Mouse (Mus musculus) CH12.LX (cell line): ENCODE data around the gene Erf. TPM values are rescaled to one million over a fixed set of nuclear protein-coding genes. Genes with fewer than 3 reads are reported as not detected.
A peak's percentile ranks its signal among the peaks of the same experiment; 100 is the strongest.

Source experiments
- DNase-seq: peaks from one replicate; pipeline ENCODE4 v3.0.0-alpha.2; 2013; ENCODE audit errors: extremely low read depth
- H3K27ac ChIP-seq: 2 replicates; pipeline ENCODE4 v1.5.1; 2012; ENCODE audit warnings: low read depth, mild to moderate bottlenecking, control low read depth, moderate library complexity; ENCODE audit not compliant: insufficient read depth
- H3K27me3 ChIP-seq: replicated peaks from 2 replicates; pipeline ENCODE3; 2012; ENCODE audit warnings: inconsistent platforms
- H3K36me3 ChIP-seq, 2 experiments: replicated peaks in 1 of 2; 2 replicates each; pipeline versions ENCODE3 to v1.6.1; 2012; ENCODE audit warnings: inconsistent platforms in 1 of 2, low read length in 1 of 2, mild to moderate bottlenecking in 1 of 2, mixed read lengths in 1 of 2, moderate library complexity in 1 of 2; ENCODE audit not compliant: control insufficient read depth in 1 of 2, insufficient read depth in 1 of 2
- H3K4me1 ChIP-seq, 2 experiments: 2 replicates each; pipeline ENCODE4 v1.6.1; 2012; ENCODE audit warnings: inconsistent platforms in 1 of 2, moderate library complexity in 1 of 2; ENCODE audit not compliant: insufficient read depth in 2 of 2, control insufficient read depth in 1 of 2
- H3K4me2 ChIP-seq: 2 replicates; pipeline ENCODE4 v1.6.1; 2012; ENCODE audit warnings: low read depth, mild to moderate bottlenecking, control low read depth; ENCODE audit not compliant: poor library complexity, insufficient read depth, severe bottlenecking
- H3K4me3 ChIP-seq, 3 experiments: fragments of 150-350 bp in 1 of 3; sonication (generic) in 1 of 3; replicated peaks in 1 of 3; 2 replicates each; pipeline versions ENCODE3 to v1.5.1; 2011 to 2012; ENCODE audit warnings: low read depth in 2 of 3, low read length in 2 of 3, mild to moderate bottlenecking in 2 of 3, moderate library complexity in 2 of 3, control low read depth in 1 of 3, improper control_type of control experiment in 1 of 3, inconsistent platforms in 1 of 3, mixed read lengths in 1 of 3; ENCODE audit not compliant: poor library complexity in 1 of 3
- H3K79me2 ChIP-seq: replicated peaks from 2 replicates; pipeline ENCODE4 v1.6.1; 2012; ENCODE audit warnings: mild to moderate bottlenecking, moderate library complexity; ENCODE audit not compliant: control insufficient read depth, poor library complexity, insufficient read depth, severe bottlenecking; ENCODE audit errors: extremely low read depth
- H3K9ac ChIP-seq: 2 replicates; pipeline ENCODE4 v1.6.1; 2012; ENCODE audit warnings: low read depth, mild to moderate bottlenecking, control low read depth, moderate library complexity; ENCODE audit not compliant: insufficient read depth
- H3K9me3 ChIP-seq: replicated peaks from 2 replicates; pipeline ENCODE3; 2012; ENCODE audit warnings: low read length, inconsistent platforms, mixed read lengths
- BHLHE40 ChIP-seq: IDR thresholded peaks from 2 replicates; pipeline ENCODE4 v1.6.1; 2011; ENCODE audit warnings: mild to moderate bottlenecking, low read depth, low read length, improper control_type of control experiment
- CHD1 ChIP-seq: IDR thresholded peaks from 2 replicates; pipeline ENCODE4 v1.6.1; 2012; ENCODE audit warnings: low read depth, low read length, improper control_type of control experiment, inconsistent platforms
- CHD2 ChIP-seq: IDR thresholded peaks from 2 replicates; pipeline ENCODE4 v1.6.1; 2011; ENCODE audit warnings: low read length, improper control_type of control experiment
- CTCF ChIP-seq, 2 experiments: IDR thresholded peaks in 1 of 2; conservative IDR thresholded peaks in 1 of 2; 2 replicates each; pipeline ENCODE4 v1.5.1; 2011 to 2012; ENCODE audit warnings: low read depth in 2 of 2, low read length in 2 of 2, improper control_type of control experiment in 1 of 2, inconsistent platforms in 1 of 2, mild to moderate bottlenecking in 1 of 2, moderate library complexity in 1 of 2
- E2F4 ChIP-seq: IDR thresholded peaks from 2 replicates; pipeline ENCODE4 v1.6.1; 2011; ENCODE audit warnings: low read depth, low read length, improper control_type of control experiment; ENCODE audit not compliant: insufficient replicate concordance
- EP300 ChIP-seq: IDR thresholded peaks from 2 replicates; pipeline ENCODE4 v1.6.1; 2011; ENCODE audit warnings: low read length, improper control_type of control experiment
- ETS1 ChIP-seq: conservative IDR thresholded peaks from 2 replicates; pipeline ENCODE4 v1.6.1; 2012; ENCODE audit warnings: low read depth, mild to moderate bottlenecking, inconsistent platforms, low read length, improper control_type of control experiment, moderate library complexity
- GABPA ChIP-seq: IDR thresholded peaks from 2 replicates; pipeline ENCODE4 v1.6.1; 2012; ENCODE audit warnings: low read depth, low read length, improper control_type of control experiment, inconsistent platforms; ENCODE audit not compliant: insufficient replicate concordance
- JUN ChIP-seq: IDR thresholded peaks from 2 replicates; pipeline ENCODE4 v1.6.1; 2011; ENCODE audit warnings: low read depth, mild to moderate bottlenecking, low read length, improper control_type of control experiment, moderate library complexity; ENCODE audit not compliant: insufficient read depth
- KAT2A ChIP-seq: IDR thresholded peaks from 2 replicates; pipeline ENCODE4 v1.6.1; 2012; ENCODE audit warnings: low read length, improper control_type of control experiment, inconsistent platforms; ENCODE audit not compliant: insufficient replicate concordance
- MAX ChIP-seq: IDR thresholded peaks from 2 replicates; pipeline ENCODE4 v1.6.1; 2011; ENCODE audit warnings: low read length, improper control_type of control experiment
- MAZ ChIP-seq: IDR thresholded peaks from 2 replicates; pipeline ENCODE4 v1.6.1; 2012; ENCODE audit warnings: low read depth, mild to moderate bottlenecking, inconsistent platforms, low read length, improper control_type of control experiment, moderate library complexity
- MEF2A ChIP-seq: IDR thresholded peaks from 2 replicates; pipeline ENCODE4 v1.6.1; 2014; ENCODE audit warnings: low read depth, mild to moderate bottlenecking, inconsistent platforms, low read length, improper control_type of control experiment, borderline replicate concordance
- MXI1 ChIP-seq: IDR thresholded peaks from 2 replicates; pipeline ENCODE4 v1.6.1; 2011; ENCODE audit warnings: mild to moderate bottlenecking, low read depth, low read length, improper control_type of control experiment
- NELFE ChIP-seq: IDR thresholded peaks from 2 replicates; pipeline ENCODE4 v1.6.1; 2011; ENCODE audit warnings: low read depth, low read length, improper control_type of control experiment
- NRF1 ChIP-seq: IDR thresholded peaks from 2 replicates; pipeline ENCODE4 v1.6.1; 2014; ENCODE audit warnings: low read depth, mild to moderate bottlenecking, inconsistent platforms, low read length, improper control_type of control experiment, moderate library complexity
- PAX5 ChIP-seq: IDR thresholded peaks from 2 replicates; pipeline ENCODE4 v1.6.1; 2012; ENCODE audit warnings: low read length, inconsistent platforms, mixed read lengths
- POLR2AphosphoS2 ChIP-seq: IDR thresholded peaks from 2 replicates; pipeline ENCODE4 v1.6.1; 2011; ENCODE audit warnings: low read depth, low read length, improper control_type of control experiment
- RCOR1 ChIP-seq: conservative IDR thresholded peaks from 2 replicates; pipeline ENCODE4 v1.6.1; 2012; ENCODE audit warnings: low read depth, mild to moderate bottlenecking, inconsistent platforms, low read length, improper control_type of control experiment
- SIN3A ChIP-seq: IDR thresholded peaks from 2 replicates; pipeline ENCODE4 v1.6.1; 2012; ENCODE audit warnings: low read length, improper control_type of control experiment, inconsistent platforms
- SMC3 ChIP-seq: IDR thresholded peaks from 2 replicates; pipeline ENCODE4 v1.6.1; 2011; ENCODE audit warnings: low read depth, low read length, improper control_type of control experiment
- TBP ChIP-seq: conservative IDR thresholded peaks from 2 replicates; pipeline ENCODE4 v1.6.1; 2011; ENCODE audit warnings: low read depth, low read length, improper control_type of control experiment
- UBTF ChIP-seq: IDR thresholded peaks from 2 replicates; pipeline ENCODE4 v1.6.1; 2012; ENCODE audit warnings: low read depth, mild to moderate bottlenecking, inconsistent platforms, low read length, improper control_type of control experiment, moderate library complexity
- USF1 ChIP-seq: IDR thresholded peaks from 2 replicates; pipeline ENCODE4 v1.6.1; 2014; ENCODE audit warnings: low read depth, mild to moderate bottlenecking, inconsistent platforms, low read length, improper control_type of control experiment
- ZC3H11A ChIP-seq: IDR thresholded peaks from 2 replicates; pipeline ENCODE4 v1.6.1; 2012; ENCODE audit warnings: low read depth, mild to moderate bottlenecking, inconsistent platforms, low read length, improper control_type of control experiment
- ZKSCAN1 ChIP-seq: IDR thresholded peaks from 2 replicates; pipeline ENCODE4 v1.6.1; 2012; ENCODE audit warnings: low read depth, inconsistent platforms, low read length, improper control_type of control experiment, borderline replicate concordance
- ZMIZ1 ChIP-seq: IDR thresholded peaks from 2 replicates; pipeline ENCODE4 v1.6.1; 2012; ENCODE audit warnings: low read depth, mild to moderate bottlenecking, inconsistent platforms, low read length, improper control_type of control experiment
- dilution Hi-C: fragments of 300-500 bp; cut with MboI; formaldehyde crosslinking; loops from 2 replicates; pipeline ENCODE4 v1.14.3; 2020; ENCODE audit warnings: low sequenced_read_pairs; ENCODE audit not compliant: extremely low pct_unique_long_range_greater_than_20kb, extremely low pct_ligation_motif_present
- in situ Hi-C: fragments of 300-500 bp; cut with MboI; formaldehyde crosslinking; loops from 3 replicates; pipeline ENCODE4 v1.14.3; 2019; ENCODE audit warnings: low sequenced_read_pairs, low pct_ligation_motif_present, low pct_unique_long_range_greater_than_20kb, mixed read lengths
- polyA plus RNA-seq: library from polyadenylated mRNA; unstranded; fragments of >175 nt; gene quantifications from 2 replicates; pipeline ENCODE4 v1.2.1, GENCODE M21; 2012; ENCODE audit warnings: low read depth; ENCODE audit not compliant: insufficient read length
- total RNA-seq, 2 experiments: library from RNA; depleted of rRNA; stranded (reverse); fragments of 300-350 nt in 1 of 2; fragments of >200 nt in 1 of 2; gene quantifications; 2 replicates each; pipeline ENCODE4 v1.2.3; 2012 to 2014

Erf gene
- total and polyA plus RNA-seq, 3 experiments: 6.1 to 15.4 (median 13.2) TPM

DNA sequence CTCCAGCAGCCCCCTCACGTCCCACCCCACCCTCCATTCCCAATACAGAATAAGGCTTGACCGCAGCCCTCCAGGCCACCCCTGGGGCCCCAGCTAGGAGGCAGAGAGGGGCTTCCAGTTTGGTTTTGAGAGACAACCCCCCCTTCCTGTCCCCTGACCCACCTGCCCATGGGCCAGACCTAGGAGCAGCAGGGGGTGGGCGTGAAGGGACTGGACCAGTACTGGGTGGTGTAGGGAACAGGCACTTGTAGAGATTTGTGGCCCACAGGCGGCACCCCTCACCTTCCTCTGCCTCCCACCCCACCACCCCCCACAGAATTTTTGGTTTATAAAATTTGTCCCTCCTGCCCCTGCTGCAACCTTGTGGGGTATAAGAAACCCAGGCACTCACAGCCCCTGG lies 7.2 kb downstream of the Erf start:
- H3K9me3 ChIP-seq: no peaks in the 10 kb centered on the region
- peaks cover 11 to 47% of the 10 kb centered on the region in 2 experiments for H3K36me3 ChIP-seq
- dilution Hi-C loops: no loop called here
- H3K4me2 ChIP-seq: no peak overlapping the region
- H3K9ac ChIP-seq: no peak overlapping the region
- peaks cover 3 to 23% of the 10 kb centered on the region in 2 experiments; a peak in 3 of 4 replicates for H3K4me1 ChIP-seq
- H3K27me3 ChIP-seq: no peaks in the 10 kb centered on the region
- no peak overlapping the region for H3K4me3 ChIP-seq
- TF ChIP-seq CTCF (conservative IDR thresholded peaks at IDR 0.05 in 1 of 2, IDR thresholded peaks at IDR 0.05 in 1 of 2; ENCODE audit: low read depth in 2 of 2, low read length in 2 of 2): no peak
- TF ChIP-seq POLR2AphosphoS2: no peak
- TF ChIP-seq MAX: no peak
- no peak for TF ChIP-seq NRF1
- TF ChIP-seq JUN: no peak
- no peak for TF ChIP-seq CHD1
- no peak for TF ChIP-seq E2F4
- no peak for TF ChIP-seq PAX5
- TF ChIP-seq UBTF: no peak
- TF ChIP-seq ZC3H11A: no peak
- TF ChIP-seq TBP: no peak
- no peak for TF ChIP-seq ETS1
- TF ChIP-seq BHLHE40: no peak
- no peak for TF ChIP-seq MAZ
- TF ChIP-seq SIN3A: no peak
- TF ChIP-seq CHD2: no peak
- TF ChIP-seq KAT2A: no peak
- no peak for TF ChIP-seq USF1
- no peak for TF ChIP-seq GABPA
- in situ Hi-C loops: loop anchor here (5.0 kb wide), 1 partner anchor 34 kb away; no protein-coding TSS in a partner anchor
- DNase-seq: no peak
- peaks cover 5% of the 10 kb centered on the region; the same call in 1 of the 2 replicates for H3K79me2 ChIP-seq
- no peak overlapping the region for H3K27ac ChIP-seq

GRCm38 (mm10) chr7:25241062-25241461 lies 9.5 kb downstream of the Erf start:
- no peaks in the 10 kb centered on the region for H3K9me3 ChIP-seq
- no peak for DNase-seq
- H3K27ac ChIP-seq: no peak overlapping the region
- peaks cover 14% of the 10 kb centered on the region for H3K79me2 ChIP-seq
- peaks cover 2 to 13% of the 10 kb centered on the region in 2 experiments; a peak in 3 of 4 replicates for H3K4me1 ChIP-seq
- dilution Hi-C loops (no loop called here), in situ Hi-C loops (loop anchor here (5.0 kb wide), 1 partner anchor 36 kb away; no protein-coding TSS in a partner anchor)
- no peak for TF ChIP-seq ETS1
- peak in 1 of 2 experiments; percentile 24; a peak in 1 of 4 replicates for TF ChIP-seq CTCF (conservative IDR thresholded peaks at IDR 0.05 in 1 of 2, IDR thresholded peaks at IDR 0.05 in 1 of 2; ENCODE audit: low read depth in 2 of 2, low read length in 2 of 2)
- TF ChIP-seq ZMIZ1: no peak
- TF ChIP-seq MXI1: no peak
- TF ChIP-seq TBP: no peak
- no peak for TF ChIP-seq NRF1
- TF ChIP-seq NELFE: no peak
- no peak for TF ChIP-seq ZKSCAN1
- TF ChIP-seq SMC3: peak; percentile 13
- TF ChIP-seq EP300: no peak
- no peak for TF ChIP-seq JUN
- TF ChIP-seq MEF2A: no peak
- TF ChIP-seq RCOR1: no peak
- no peak for TF ChIP-seq PAX5
- H3K27me3 ChIP-seq: no peaks in the 10 kb centered on the region
- H3K36me3 ChIP-seq: peaks cover 11 to 38% of the 10 kb centered on the region in 2 experiments
- H3K9ac ChIP-seq: no peak overlapping the region
- no peak overlapping the region for H3K4me2 ChIP-seq
- H3K4me3 ChIP-seq: no peak overlapping the region
